Mouse (Mus musculus): ENCODE results near the gene Mcoln2.
A peak's percentile ranks its signal among the peaks of the same experiment; 100 is the strongest.

The Mcoln2 gene

GRCm38 (mm10) chr3:146145501-146145900 lies 4.1 kb upstream of the Mcoln2 start:
- no peak for DNase-seq (ENCODE audit: low read depth, low spot score)

GRCm38 (mm10) chr3:146146131-146146530 lies 3.5 kb upstream of the Mcoln2 start:
- no peak for DNase-seq (ENCODE audit: low read depth, low spot score)

GRCm38 (mm10) chr3:146150058-146150400 lies 396 bp downstream of the Mcoln2 start:
- no peak for DNase-seq (ENCODE audit: low read depth, low spot score)

- DNase-seq (ENCODE audit: low read depth, low spot score), result no peak
Measured at GRCm38 (mm10) chr3:146150560-146150959, 927 bp downstream of the Mcoln2 start.

GRCm38 (mm10) chr3:146151328-146151727 lies 1.7 kb downstream of the Mcoln2 start:
- no peak for DNase-seq (ENCODE audit: low read depth, low spot score)

GRCm38 (mm10) chr3:146151755-146152154 lies 2.1 kb downstream of the Mcoln2 start:
- DNase-seq (ENCODE audit: low read depth, low spot score), result no peak

- no peak for DNase-seq (ENCODE audit: low read depth, low spot score)
Measured at GRCm38 (mm10) chr3:146152348-146152747, 2.7 kb downstream of the Mcoln2 start.

GRCm38 (mm10) chr3:146152913-146153312 lies 3.3 kb downstream of the Mcoln2 start:
- DNase-seq (ENCODE audit: low read depth, low spot score), result no peak

- DNase-seq (ENCODE audit: low read depth, low spot score), result no peak
Measured at GRCm38 (mm10) chr3:146153862-146154611, 4.4 kb downstream of the Mcoln2 start.

- no peak for DNase-seq (ENCODE audit: low read depth, low spot score)
Measured at GRCm38 (mm10) chr3:146155628-146156576, 6.3 kb downstream of the Mcoln2 start.

- DNase-seq (ENCODE audit: low read depth, low spot score), result no peak
Measured at GRCm38 (mm10) chr3:146156811-146157210, 7.2 kb downstream of the Mcoln2 start.

- DNase-seq (ENCODE audit: low read depth, low spot score), result no peak
Measured at GRCm38 (mm10) chr3:146158039-146158438, 8.4 kb downstream of the Mcoln2 start.

- no peak for DNase-seq (ENCODE audit: low read depth, low spot score)
Measured at GRCm38 (mm10) chr3:146159360-146159759, 9.7 kb downstream of the Mcoln2 start.

- no peak for DNase-seq (ENCODE audit: low read depth, low spot score)
Measured at GRCm38 (mm10) chr3:146162197-146162596, 12.6 kb downstream of the Mcoln2 start.

- no peak for DNase-seq (ENCODE audit: low read depth, low spot score)
Measured at GRCm38 (mm10) chr3:146169356-146169755, 19.7 kb downstream of the Mcoln2 start.

- no peak for DNase-seq (ENCODE audit: low read depth, low spot score)
Measured at GRCm38 (mm10) chr3:146173030-146173429, 23.4 kb downstream of the Mcoln2 start.

GRCm38 (mm10) chr3:146174215-146174614 lies 24.6 kb downstream of the Mcoln2 start:
- DNase-seq (ENCODE audit: low read depth, low spot score), result no peak

GRCm38 (mm10) chr3:146177295-146177694 lies 27.7 kb downstream of the Mcoln2 start:
- DNase-seq (ENCODE audit: low read depth, low spot score), result no peak

- peak; percentile 66 for DNase-seq (ENCODE audit: low read depth, low spot score)
Measured at GRCm38 (mm10) chr3:146177748-146178582, 28.3 kb downstream of the Mcoln2 start.

GRCm38 (mm10) chr3:146180341-146180740 lies 30.7 kb downstream of the Mcoln2 start:
- DNase-seq (ENCODE audit: low read depth, low spot score), result no peak

- DNase-seq (ENCODE audit: low read depth, low spot score), result no peak
Measured at GRCm38 (mm10) chr3:146180986-146181385, 31.4 kb downstream of the Mcoln2 start.
